Mouse (Mus musculus) thymus, postnatal 36 days (tissue): ENCODE data around the gene Tada1.

Experiments used
- DNase-seq, 2 experiments: peaks; one replicate each; pipeline ENCODE4 v3.0.0; 2022; ENCODE audit warnings: mixed read lengths in 2 of 2

Gene Tada1

DNA sequence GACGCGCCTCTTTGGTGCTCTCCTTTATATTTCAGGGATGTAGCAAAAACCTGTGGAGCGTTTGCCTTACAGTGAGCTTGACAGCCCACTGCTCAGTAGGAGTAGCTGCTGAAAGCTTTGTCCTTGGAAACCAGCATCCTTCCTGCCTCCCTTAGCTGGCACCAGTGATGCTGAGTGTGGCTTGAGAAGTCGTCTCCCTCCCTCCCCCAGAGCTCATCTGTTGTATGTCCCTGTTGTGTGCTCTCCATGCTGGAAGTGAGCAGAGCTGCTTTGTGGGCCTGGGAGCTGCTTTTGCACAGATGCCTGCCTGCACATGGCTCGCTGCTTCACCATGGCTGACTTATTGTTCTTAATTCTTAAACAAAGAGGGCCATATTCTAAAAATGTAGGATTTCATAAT is 6.5 kb downstream of the Tada1 start:
- DNase-seq, result no peak

- DNase-seq, result no peak
Observed at GRCm38 (mm10) chr1:166388511-166388910, 9.6 kb downstream of the Tada1 start.

DNA sequence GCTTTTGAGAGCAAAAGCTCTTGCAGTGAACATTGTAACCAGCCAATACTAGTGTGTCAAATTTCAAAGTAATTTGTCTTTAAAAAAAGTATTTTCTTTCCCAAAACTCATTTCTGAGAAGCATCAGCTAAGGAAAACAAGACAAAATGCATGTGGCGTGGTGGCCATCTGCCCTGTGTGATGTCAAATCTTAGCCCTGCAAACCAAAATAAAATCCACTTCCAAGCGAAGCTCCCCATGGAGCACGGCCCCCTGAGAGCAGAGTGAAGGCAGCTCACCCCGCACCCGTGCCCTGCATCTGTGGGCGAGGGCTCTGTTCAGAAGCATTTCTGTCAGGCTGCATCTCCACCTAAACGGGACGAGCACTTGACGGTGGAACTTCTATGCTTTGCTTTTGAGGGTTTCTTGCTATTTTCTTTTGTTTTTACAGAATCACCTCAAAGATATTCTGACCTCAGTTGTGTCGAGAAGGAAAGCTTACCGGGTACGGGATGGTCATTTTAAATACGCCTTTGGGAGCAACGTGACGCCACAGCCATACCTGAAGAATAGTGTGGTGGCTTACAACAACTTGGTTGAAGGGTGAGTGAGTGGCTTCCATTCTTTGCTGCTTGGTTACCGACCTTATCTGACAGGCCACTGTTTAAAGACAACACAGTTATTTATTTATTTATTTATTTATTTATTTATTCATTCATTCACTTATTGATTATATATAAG is 10.7 kb downstream of the Tada1 start:
- DNase-seq, result no peak

GRCm38 (mm10) chr1:166391671-166392070 is 12.8 kb downstream of the Tada1 start:
- DNase-seq, result no peak

DNA sequence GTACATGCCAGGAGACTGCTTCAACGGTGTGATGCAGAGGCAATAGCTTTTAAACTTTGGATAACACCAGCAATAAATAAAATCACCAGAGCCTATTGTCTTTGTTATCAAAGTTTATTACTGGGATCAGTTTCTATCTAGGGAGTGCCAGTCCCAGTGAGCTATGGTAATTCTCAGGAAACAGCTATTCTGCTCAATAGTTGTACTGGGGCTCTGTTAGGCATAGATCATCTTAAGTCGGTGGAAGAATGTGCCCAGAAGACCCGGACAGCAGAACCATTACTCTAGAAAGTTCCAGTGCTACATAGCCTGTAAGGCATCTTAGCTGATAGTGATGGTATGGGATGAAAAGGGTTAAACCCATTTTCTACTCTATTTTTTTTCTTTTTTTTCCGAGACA is 15.9 kb downstream of the Tada1 start:
- no peak for DNase-seq

DNA sequence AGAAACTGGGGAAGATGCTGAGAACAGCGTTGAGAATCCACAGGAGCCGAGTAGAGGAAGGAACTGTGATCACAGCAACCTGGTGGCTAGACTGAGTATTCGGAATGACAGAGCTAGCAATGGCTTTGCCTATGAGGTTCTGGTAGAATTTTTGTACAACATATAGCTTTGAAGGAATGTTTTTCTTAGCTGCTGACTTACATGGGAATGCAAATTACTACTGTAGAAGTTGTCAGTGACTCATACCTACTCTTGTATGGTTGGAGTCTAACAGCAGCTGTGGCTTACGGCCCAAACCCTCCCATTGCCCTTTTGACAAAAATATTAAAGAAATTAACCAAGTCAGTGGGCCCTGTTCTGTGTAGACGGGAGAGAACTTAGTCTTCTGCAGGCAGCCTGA is 16.8 kb downstream of the Tada1 start:
- DNase-seq, result no peak

DNA sequence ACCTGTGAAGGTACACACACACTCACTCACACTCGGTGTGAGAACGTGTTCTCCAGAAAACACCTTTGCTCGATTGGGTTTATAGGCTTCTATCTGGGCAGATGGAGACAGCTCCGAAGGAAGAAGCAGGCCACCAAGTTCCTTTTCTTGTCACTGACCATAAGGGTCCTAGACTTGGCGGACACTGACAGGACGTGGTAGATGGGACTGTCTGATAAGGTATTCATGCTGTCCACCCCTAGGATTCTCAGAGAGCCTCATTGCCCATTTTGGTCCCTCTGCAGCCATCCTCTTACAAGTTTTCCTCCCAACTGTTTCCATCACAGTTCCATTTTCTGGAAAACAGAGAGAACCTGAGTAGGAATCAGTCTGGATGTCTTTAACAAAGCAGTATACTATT is 17.5 kb downstream of the Tada1 start:
- no peak for DNase-seq

GRCm38 (mm10) chr1:166401455-166401854 is 22.6 kb downstream of the Tada1 start:
- no peak for DNase-seq

DNA sequence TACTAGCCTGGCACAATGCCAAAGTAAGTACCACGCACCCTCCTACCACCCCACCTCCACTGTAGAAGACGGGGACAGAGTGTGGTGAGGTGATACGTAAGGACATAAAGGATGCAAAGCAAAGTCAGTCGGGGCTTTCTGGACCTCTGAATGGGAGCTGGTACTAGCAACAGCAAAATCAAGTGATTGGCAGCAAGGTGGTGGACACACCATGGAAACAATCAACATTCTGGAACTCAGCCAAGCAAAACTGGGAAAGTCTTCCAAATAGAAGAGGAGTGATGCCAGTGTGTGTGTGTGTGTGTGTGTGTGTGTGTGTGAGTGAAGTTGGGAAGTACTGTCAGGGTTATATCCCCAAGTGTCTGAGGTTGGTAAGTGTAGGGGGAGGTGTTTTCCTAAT is 23.1 kb downstream of the Tada1 start:
- DNase-seq, result no peak

DNA sequence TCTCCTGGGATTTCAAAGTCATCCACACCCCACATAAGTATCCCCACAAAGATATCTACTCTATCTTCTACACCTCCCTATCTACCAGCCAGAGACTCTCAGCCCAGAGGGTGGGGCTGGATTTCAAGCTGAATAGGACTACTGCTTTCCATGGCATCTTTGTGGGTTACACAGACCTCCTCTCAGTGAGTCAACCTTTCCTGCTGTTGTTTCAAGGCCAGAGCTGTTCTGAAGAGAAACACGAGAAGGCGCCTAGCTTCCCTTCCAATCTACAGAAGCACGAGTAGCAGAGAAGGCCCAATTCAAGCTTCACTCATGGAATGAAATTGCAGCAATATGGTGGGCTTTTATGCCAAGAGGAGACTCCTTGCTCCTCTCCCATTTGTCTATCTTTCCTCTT is 24.9 kb downstream of the Tada1 start:
- no peak for DNase-seq

- no peak for DNase-seq
Observed at GRCm38 (mm10) chr1:166409177-166409700, 30.3 kb downstream of the Tada1 start.

GRCm38 (mm10) chr1:166409701-166410220 is 30.9 kb downstream of the Tada1 start, which contains the start of gene Pogk:
Pogk (minus strand) TSS chr1:166409863.
- DNase-seq, result peak; percentile 83 to 85

DNA sequence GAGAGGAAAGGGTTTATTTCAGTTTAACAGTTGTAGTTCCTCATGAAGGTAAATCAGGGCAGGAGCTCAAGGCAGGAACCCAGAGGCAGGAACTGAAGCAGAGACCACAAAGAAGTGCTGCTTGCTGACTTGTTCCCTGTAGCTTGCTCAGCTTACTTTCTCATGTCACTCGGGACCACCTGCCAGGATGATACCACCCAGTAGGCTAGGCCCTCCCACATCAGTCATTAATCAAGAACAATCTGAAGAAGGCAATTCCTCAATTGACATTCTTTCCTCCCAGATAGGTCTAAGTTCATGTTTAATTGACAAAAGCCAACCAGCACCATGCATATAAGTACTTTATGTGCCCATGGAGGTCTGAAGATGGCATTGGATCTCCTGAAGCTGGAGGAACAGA is 32.6 kb downstream of the Tada1 start:
- no peak for DNase-seq

GRCm38 (mm10) chr1:166412266-166412665 is 33.4 kb downstream of the Tada1 start:
- no peak for DNase-seq

DNA sequence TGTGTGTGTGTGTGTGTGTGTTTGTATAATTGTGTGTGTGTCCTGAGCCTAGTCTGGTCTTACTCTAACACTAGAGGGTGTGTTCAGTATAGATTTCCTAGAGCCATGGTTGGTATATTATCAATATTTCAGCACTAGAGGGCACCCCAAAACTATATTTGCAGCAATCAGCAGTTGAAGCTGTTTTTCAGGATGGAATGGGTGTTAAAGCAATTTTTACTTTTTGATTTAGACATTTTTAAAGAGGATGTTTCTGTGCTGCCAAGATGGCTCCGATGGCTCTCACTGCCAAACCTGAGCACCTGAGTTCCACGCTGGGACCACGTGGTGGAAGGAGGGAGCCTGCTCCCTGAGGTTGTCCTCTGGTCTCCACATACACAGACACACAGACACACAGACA is 50.2 kb downstream of the Tada1 start:
- no peak for DNase-seq

GRCm38 (mm10) chr1:166429809-166430431 is 51.0 kb downstream of the Tada1 start:
- no peak for DNase-seq

DNA sequence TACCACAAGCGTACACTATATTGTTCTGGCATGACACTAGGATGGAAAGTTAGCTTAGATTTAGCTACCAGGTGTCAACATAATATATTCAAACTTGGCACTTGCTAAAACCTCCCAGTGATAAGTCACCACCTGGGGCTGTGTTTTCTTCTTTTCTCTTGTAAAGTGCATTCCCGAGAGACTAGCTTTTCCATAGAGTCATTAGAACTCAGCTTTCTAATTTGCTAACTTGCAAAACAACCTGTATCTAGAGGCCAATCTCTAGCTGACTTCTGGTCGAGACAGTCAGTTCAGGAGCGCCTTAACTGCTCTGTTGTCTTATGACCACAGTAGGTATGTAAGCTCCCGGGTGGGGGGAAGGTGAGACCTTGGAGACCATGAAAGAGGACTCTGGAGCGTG is 60.5 kb downstream of the Tada1 start:
- no peak for DNase-seq

DNA sequence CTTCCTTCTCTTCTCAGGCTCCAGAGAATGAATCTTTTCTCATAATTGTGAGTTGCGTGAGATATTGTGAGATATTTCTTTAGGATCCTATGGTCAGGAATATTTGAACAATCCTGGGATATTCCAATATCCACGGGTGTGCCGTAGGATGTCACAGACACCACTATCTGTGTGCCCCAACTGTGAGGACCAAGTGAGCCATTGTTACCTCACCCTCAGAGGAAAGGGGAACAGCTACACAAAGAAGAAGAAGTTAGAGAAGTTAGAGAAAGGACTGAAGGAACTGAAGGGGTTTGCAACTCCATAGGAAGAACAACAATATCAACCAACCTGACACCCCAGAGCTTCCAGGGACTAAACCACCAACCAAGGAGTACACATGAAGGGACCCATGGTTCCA is 63.1 kb downstream of the Tada1 start:
- DNase-seq, result no peak
